Mouse (Mus musculus): ENCODE results near the gene Lrrc59.
A peak's percentile ranks its signal among the peaks of the same experiment; 100 is the strongest.

Gene Lrrc59

DNA sequence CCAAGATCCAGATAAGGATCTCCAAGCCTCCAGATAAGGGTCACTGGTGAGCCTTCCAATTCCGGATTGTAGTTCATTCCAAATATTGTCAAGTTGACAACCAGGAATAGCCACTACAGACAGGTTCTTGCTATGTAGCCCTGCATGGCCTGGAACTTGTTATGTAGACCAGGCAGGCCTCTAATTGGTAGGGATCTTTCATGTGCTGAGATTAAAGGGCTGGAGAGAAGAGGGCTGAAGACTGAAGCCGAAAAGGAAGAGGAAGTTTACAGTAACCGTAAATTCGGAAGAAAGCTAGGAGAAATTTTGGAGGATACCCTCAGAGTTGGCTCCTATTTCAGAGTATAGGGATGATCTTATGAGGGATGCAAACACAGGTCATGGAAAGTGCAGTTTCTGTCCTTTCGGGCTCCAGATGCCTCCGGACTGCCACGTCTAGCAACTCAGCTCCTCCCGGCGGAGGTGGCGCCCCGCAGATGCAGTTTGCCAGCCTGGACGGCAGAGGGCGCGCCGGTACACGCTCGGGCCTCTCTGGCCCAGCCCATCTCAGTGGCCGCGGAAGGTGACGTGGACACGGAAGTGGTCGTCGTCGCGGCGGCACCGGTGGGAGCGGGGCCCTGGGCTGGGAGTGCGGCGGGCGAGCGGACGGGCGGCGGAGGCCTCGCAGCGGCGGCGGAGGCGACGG lies at the start of gene Lrrc59:
TSS of gene Lrrc59 (plus strand) at position 569 of the 685 bp plus-strand sequence.
- peak; percentile 94 for DNase-seq (ENCODE audit: low spot score)

- no peak for DNase-seq (ENCODE audit: low spot score)
Measured at GRCm38 (mm10) chr11:94580111-94580740, 49.3 kb upstream of the Lrrc59 start.

DNA sequence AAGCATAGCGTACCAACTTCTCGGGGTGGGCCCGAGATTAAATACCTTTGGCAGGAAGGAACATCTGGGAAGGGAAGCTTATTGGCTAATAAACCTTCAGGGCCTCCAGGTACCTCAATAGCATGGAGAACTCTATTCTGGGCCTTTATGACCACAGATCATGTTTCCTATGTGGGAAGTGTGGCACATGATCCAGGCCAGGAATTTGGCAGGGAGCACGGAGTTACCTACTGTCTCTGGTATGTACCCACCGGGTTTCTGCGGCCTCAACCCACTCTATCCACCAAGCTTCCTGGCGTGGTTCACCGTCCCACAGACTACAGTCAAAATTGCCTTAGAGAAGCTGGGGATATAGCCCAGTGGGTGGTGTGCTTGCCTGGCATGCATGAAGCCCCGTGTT lies 44.5 kb upstream of the Lrrc59 start:
- DNase-seq (ENCODE audit: low spot score) = no peak

DNA sequence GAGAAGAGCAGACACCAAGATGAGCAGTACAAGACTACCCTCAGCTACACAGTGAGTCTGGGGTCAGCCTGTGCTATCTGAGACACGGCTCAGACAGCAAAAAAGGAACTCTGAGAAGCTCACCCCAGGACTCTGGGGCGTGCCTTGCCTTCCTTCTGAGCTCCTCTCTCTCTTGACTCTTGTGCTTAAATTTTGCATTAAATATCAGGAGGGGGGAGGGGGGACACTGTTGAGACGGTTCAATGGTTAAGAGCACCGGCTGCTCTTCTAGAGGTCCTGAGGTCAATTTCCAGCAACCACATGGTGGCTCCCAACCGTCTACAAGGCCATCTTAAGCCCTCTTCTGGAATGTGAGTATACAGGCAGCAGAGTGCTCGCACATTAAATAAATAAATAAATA lies 42.1 kb upstream of the Lrrc59 start:
- no peak for DNase-seq (ENCODE audit: low spot score)

DNA sequence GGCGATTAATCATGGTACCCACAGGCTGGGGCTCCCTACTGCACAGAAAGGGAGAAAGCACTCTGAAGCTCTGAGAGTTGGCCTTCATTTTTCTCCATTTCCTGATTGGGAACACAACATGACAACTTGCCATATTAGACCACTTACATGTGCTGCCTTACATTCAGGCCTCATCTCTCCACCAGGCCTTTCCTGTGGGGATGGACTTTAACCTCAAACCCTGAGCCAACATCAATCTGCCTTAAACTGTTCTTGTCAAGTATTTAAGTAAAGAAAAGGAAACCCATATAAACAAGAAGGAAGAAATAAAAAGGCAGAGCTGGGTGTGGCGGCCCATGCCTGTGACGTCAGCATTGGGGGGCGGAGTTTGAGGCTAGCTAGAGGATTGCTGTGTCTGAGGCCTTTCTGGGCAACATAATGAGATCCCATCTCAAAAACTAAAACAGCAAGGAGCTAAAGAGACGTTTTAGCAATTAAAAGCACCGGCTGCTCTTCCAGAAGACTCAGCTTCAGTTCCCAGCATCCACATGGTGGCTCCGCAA lies 33.2 kb upstream of the Lrrc59 start:
- peak; percentile 71 for DNase-seq (ENCODE audit: low spot score)

DNA sequence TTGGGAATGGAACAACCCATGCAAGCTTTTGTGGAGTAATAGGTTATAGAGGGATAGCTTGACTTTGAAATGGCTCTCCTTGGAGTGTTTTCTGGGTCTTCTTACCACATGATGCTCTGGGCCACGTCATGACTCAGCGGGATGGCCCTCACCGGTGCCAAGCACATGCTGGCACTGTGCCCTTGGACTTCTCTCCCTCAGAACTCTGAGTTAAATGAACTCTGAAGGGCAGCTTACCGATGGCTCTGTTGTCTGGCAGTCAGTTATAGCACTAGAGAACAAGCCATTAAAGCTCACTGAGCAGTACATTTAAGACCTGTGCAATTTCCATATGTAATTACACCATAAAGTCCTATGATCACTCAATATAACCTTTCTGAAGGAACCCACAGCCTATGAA lies 32.2 kb upstream of the Lrrc59 start:
- no peak for DNase-seq (ENCODE audit: low spot score)

DNA sequence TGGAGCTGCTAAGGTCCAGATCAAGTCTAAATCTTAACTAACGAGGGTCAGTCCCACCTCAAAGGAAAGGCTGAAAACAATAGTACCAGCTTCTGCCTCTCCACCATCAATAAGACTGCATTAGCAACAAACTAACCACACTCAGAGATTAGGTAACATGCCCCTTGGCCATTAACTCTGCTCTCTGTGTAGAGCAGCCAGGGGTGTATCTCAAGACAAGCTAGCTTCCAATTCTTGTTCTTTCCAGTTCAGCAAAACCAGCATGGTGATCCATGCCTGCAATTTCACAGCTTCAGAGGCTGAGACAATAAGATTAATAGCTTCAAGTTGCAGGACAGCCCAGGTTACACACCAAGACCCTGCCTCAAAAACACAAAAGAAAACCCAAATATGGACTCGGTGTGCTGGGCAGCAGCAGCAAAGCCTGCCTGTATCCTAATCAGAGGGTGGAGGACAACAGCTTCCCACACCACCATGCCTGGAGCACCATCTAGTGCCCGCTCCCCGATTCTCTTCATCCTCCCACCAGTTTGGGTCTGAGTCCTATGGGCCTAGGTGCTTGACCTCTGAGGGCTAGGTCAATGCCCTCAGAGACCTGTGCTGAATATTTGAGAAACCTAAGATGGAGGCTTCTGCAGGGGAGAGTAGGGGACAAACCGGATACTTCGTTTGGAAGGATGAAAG lies 31.0 kb upstream of the Lrrc59 start:
- no peak for DNase-seq (ENCODE audit: low spot score)

DNA sequence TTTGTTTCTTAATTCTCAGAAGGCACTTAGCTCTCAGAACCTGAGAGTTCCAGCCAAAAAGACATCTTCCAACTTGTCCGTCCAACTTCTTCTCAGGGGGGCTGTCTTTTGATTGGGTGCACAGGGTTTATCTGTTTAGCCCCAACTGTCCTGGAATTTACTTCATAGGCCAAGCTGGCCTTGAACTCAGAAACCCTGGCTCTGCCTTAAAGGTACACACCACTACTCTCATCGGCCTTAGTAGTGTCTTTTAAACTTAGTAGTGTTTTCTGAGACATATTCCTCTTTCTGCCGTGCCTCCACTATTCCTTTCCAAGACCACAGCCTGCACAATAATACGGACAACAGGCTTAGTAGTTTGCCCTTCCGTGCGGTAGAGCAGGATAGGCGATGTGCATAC lies 29.1 kb upstream of the Lrrc59 start:
- no peak for DNase-seq (ENCODE audit: low spot score)

DNA sequence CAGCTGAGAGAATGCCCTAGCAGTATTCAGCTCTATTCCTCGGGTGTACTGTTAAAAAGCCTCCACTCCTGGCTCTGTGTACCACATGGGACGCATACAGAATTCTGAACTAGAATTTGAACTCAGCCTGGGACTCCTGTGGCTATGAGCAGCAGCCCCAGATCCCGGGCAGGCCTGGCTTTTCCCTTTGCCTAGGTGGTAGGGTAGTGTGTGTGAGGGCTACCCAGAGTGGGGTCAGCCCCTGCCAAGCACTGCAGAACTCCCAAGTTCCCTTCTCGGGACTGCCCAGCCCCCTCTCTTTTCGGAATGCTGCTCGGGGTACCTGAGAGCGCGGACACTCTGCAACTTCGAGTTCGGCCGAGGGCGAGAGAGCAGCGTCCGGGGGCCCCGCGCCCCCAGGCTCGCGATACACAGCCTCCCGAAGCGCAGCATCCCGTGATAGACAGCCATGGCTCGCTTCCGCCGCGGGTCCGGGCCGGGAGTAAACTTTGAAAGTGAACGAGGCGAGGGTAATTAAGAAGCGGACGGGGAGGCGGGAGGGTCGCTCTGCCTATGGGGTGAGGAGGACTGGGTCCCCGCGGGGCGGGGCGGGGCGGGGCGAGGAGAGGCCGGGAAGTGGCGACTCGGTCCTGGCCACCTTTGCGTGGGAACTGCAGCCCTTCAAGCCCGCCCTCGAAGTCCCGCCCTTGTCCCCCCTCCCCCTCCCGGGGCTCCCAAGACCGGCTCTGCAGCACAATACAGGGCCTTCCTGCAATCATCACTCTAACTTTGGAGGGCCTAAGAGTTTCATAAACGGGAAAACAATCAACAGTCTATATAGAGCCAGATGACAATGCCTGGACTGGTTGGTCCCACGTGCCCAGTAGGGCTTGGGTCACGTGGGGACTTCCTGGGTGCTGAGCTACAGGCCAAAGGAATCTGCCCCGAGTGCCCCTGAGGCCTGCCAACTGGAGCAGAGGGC lies 28.0 kb upstream of the Lrrc59 start, which contains the start of gene Acsf2:
TSS of gene Acsf2 (minus strand) at position 551 of the 961 bp plus-strand sequence.
- peak; percentile 61 for DNase-seq (ENCODE audit: low spot score)

- no peak for DNase-seq (ENCODE audit: low spot score)
Measured at GRCm38 (mm10) chr11:94602356-94602955, 27.1 kb upstream of the Lrrc59 start.

DNA sequence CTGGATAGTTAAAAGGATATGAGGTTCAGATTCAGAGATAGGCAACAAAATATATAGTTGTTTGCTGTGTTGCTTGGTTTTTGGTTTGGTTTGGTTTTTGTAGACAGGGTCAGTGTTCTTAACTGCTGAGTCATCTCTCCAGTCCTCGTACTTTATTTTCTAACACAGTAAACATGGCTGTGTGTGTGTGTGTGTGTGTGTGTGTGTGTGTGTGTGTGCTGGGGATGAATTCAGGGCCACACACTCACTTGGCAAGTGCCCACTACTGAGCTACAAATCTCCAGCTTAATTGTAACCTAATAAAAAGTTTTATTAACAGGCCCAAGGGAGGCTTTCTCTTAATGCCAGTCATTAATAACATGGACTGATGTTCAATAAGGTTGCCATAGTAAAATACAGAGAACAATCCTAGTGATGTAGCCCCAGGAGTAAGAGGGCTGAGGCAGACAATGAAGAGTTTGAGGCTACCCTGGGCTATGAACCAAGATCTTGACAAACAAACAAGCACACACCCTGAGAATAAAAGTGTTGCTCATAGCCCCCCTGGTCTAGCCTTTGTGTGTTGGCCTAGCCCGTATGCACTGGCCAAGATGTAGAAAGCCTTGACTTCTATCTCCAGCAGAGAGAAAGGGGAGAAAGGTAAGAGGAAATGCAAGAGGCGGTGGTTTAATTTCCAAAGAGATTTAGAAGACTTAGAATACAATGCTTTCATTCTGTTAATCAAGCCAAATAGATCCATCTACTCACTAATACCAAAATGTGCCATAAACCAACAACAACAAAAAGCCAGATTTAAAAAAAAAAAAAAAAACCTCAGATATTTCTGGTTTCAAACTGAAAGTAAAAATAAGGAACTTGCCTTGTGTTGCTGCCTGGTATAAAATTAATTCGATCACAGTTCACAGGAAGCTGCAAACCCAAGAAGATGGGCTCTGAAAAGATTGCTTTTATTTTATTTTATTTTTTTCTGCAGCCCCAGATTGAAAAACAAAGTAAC lies 18.5 kb upstream of the Lrrc59 start:
- no peak for DNase-seq (ENCODE audit: low spot score)

- no peak for DNase-seq (ENCODE audit: low spot score)
Measured at GRCm38 (mm10) chr11:94614603-94615002, 15.0 kb upstream of the Lrrc59 start.

- DNase-seq (ENCODE audit: low spot score) = no peak
Measured at GRCm38 (mm10) chr11:94615494-94615893, 14.1 kb upstream of the Lrrc59 start.

- no peak for DNase-seq (ENCODE audit: low spot score)
Measured at GRCm38 (mm10) chr11:94617646-94618045, 11.9 kb upstream of the Lrrc59 start.

- no peak for DNase-seq (ENCODE audit: low spot score)
Measured at GRCm38 (mm10) chr11:94620766-94621457, 8.7 kb upstream of the Lrrc59 start.

GRCm38 (mm10) chr11:94621458-94621852 lies 8.1 kb upstream of the Lrrc59 start:
- peak; percentile 16 for DNase-seq (ENCODE audit: low spot score)

DNA sequence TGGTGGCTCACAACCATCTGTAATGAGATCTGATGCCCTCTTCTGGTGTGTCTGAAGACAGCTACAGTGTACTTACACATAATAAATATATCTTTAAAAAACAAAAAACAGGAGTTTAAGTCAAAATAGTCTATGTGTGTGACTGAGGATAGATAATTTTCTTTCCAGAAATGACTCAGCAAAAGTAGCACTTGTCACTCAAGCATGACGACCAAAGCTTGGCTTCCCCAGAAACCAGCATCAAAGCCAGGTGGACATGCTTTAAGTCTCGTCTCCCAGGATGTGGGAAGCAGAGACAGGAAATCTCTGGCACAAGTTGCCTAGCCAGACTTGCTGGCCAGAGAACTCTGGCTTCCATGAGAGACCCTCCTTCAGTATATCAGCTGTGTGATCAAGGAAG lies 7.4 kb upstream of the Lrrc59 start:
- DNase-seq (ENCODE audit: low spot score) = no peak

- no peak for DNase-seq (ENCODE audit: low spot score)
Measured at GRCm38 (mm10) chr11:94629884-94630198, 274 bp downstream of the Lrrc59 start.

DNA sequence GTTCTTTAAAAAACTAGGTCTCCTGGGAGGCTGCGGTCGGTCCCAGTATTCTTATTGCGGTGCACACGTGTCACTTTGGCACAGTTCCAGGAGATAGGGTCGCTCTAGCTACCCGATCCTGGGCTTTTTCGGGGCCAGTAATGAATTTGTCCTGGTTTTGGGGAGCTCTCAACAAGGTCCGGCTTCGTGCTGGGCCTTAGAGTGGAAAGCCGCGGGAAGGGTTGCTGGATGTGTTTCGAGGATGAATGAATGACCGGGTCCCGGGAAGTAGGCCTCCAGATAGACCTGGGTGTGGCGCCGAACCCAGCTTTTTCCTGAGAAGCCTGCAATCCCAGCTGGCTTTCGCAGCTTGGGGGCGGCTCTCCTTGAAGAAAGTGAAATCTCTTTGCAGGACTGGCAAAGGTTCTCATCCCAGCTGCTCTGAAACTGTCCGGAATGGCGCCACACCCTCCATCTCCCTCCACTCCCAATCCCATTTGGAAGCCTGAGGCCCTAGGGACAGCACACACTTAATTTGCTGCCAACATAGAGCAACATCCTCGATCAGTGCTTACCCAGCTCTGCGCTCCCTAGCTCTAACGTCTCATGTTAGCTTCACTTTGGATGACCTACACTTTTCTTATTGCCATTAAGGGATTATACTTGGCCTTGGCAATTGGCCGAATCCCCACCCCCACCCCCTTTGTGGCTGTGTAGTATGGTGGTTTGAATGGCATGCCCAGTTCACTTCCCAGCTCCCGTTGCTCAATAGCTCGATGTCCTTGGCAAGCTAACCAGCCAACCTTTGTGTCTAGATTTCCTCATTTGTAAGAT lies 838 bp downstream of the Lrrc59 start:
- DNase-seq (ENCODE audit: low spot score) = no peak

Measured in T-cell, adult 2 months (primary cell).